Mouse (Mus musculus) heart, embryonic 14.5 days (tissue): ENCODE results near the gene Cfap97d2. TPM values are rescaled to one million over a fixed set of nuclear protein-coding genes. Genes with fewer than 3 reads are reported as not detected.
"Not testable (repeated sequence)": the region's sequence is repeated elsewhere in the genome, so short reads cannot be mapped to it uniquely, and the experiment has no call there.

ENCODE experiments used
- ATAC-seq: fragments of 200-750 bp; cut with Nextera tagmentation; 2 replicates; pipeline ENCODE4 v1.8.0; 2017; ENCODE audit warnings: low read depth, moderate TSS enrichment; ENCODE audit not compliant: insufficient number of reproducible peaks, insufficient read depth, low FRiP score
- H3K27ac ChIP-seq, 2 experiments: fragments of 200-500 bp in 1 of 2; fragments of 300-500 bp in 1 of 2; sonication (generic) in 1 of 2; replicated peaks in 1 of 2; 2 replicates each; pipeline ENCODE4 v1.5.1; 2012 to 2014; ENCODE audit warnings: low read depth in 2 of 2, low read length in 2 of 2, control low read depth in 1 of 2, mild to moderate bottlenecking in 1 of 2, mixed read lengths in 1 of 2; ENCODE audit not compliant: control insufficient read depth in 1 of 2, insufficient read depth in 1 of 2
- H3K27me3 ChIP-seq: fragments of 300-500 bp; sonication (generic); 2 replicates; pipeline ENCODE4 v1.6.1; 2014; ENCODE audit warnings: mild to moderate bottlenecking, low read length, control low read depth; ENCODE audit not compliant: control insufficient read depth, insufficient read depth
- H3K36me3 ChIP-seq: fragments of 300-500 bp; sonication (generic); 2 replicates; pipeline ENCODE4 v1.6.1; 2014; ENCODE audit warnings: mild to moderate bottlenecking, control low read depth, low read length, mixed read lengths; ENCODE audit not compliant: control insufficient read depth, insufficient read depth
- H3K4me1 ChIP-seq, 2 experiments: fragments of 200-500 bp in 1 of 2; fragments of 300-500 bp in 1 of 2; sonication (generic) in 1 of 2; 2 replicates each; pipeline ENCODE4 v1.6.1; 2012 to 2014; ENCODE audit warnings: low read length in 2 of 2, control low read depth in 1 of 2, mixed read lengths in 1 of 2; ENCODE audit not compliant: control insufficient read depth in 2 of 2, insufficient read depth in 2 of 2
- H3K4me2 ChIP-seq: fragments of 300-500 bp; sonication (generic); 2 replicates; pipeline ENCODE4 v1.6.1; 2014; ENCODE audit warnings: mild to moderate bottlenecking, low read length
- H3K4me3 ChIP-seq, 2 experiments: fragments of 200-500 bp in 1 of 2; fragments of 300-500 bp in 1 of 2; sonication (generic) in 1 of 2; 2 replicates each; pipeline ENCODE4 v1.5.1; 2012 to 2014; ENCODE audit warnings: low read length in 2 of 2, mild to moderate bottlenecking in 2 of 2, control low read depth in 1 of 2, low read depth in 1 of 2, moderate library complexity in 1 of 2; ENCODE audit not compliant: control insufficient read depth in 1 of 2, insufficient read depth in 1 of 2
- H3K9ac ChIP-seq: fragments of 300-500 bp; sonication (generic); 2 replicates; pipeline ENCODE4 v1.6.1; 2014; ENCODE audit warnings: mild to moderate bottlenecking, low read length
- H3K9me3 ChIP-seq: fragments of 300-500 bp; sonication (generic); 2 replicates; pipeline ENCODE4 v1.6.1; 2016; ENCODE audit warnings: low read length, control low read depth; ENCODE audit not compliant: control insufficient read depth
- WGBS: fragments of 180-500 bp; shearing (Covaris S2); extraction: QIAGEN DNeasy Blood & Tissue Kit; methylation state at CpG from one replicate; pipeline ENCODE4 v1.1.7; 2014; 5-methylcytosine and 5-hydroxymethylcytosine counted together
- polyA plus RNA-seq: library from polyadenylated mRNA; unstranded; fragments of >200 nt; fragmentation: Nextera tagmentation; extraction: Ambion mirVana; gene quantifications from 2 replicates; pipeline ENCODE4 v1.2.1, GENCODE M21; 2014

The Cfap97d2 gene
- polyA plus RNA-seq, 1 experiment from 2014 or later: not detected

GRCm38 (mm10) chr8:13746212-13746611 lies 40.5 kb downstream of the Cfap97d2 start:
- not testable (repeated sequence) for H3K4me1 ChIP-seq, H3K4me2 ChIP-seq, H3K27me3 ChIP-seq, H3K4me3 ChIP-seq, H3K27ac ChIP-seq, H3K36me3 ChIP-seq, H3K9ac ChIP-seq, H3K9me3 ChIP-seq, ATAC-seq
- 91% methylated on average over 5 of the region's 6 CpGs for WGBS

GRCm38 (mm10) chr8:13747626-13748025 lies 41.9 kb downstream of the Cfap97d2 start:
- Histone ChIP-seq H3K4me3 (no peak overlapping the region), H3K27me3 (no peaks in the 10 kb centered on the region), H3K9me3 (no peaks in the 10 kb centered on the region), H3K27ac (no peak overlapping the region), H3K4me1 (no peaks in the 10 kb centered on the region), H3K9ac (no peak overlapping the region), H3K4me2 (no peak overlapping the region), H3K36me3 (no peaks in the 10 kb centered on the region)
- ATAC-seq: no peak
- WGBS: 24% methylated on average over 3 of the region's 3 CpGs

GRCm38 (mm10) chr8:13753680-13754079 lies 48.0 kb downstream of the Cfap97d2 start:
- Histone ChIP-seq H3K4me3 (no peak overlapping the region), H3K9ac (no peak overlapping the region), H3K27ac (no peak overlapping the region), H3K4me1 (peaks cover 0 to 8% of the 10 kb centered on the region in 2 experiments; a peak in 3 of 4 replicates), H3K9me3 (no peaks in the 10 kb centered on the region), H3K36me3 (no peaks in the 10 kb centered on the region), H3K4me2 (no peak overlapping the region), H3K27me3 (no peaks in the 10 kb centered on the region)
- 33% methylated on average over 2 of the region's 2 CpGs for WGBS
- no peak for ATAC-seq

- Histone ChIP-seq H3K9me3 (no peaks in the 10 kb centered on the region), H3K4me2 (peak overlapping the region; percentile 84; the same call in 1 of the 2 replicates), H3K4me1 (peaks cover 2 to 17% of the 10 kb centered on the region in 2 experiments), H3K27ac (0 out of 4 replicates have a peak overlapping the region, but pooled peaks of 1 of the 2 experiments have one; percentile 88), H3K27me3 (no peaks in the 10 kb centered on the region), H3K4me3 (no peak overlapping the region), H3K9ac (no peak overlapping the region), H3K36me3 (peaks cover 16% of the 10 kb centered on the region)
- 59% methylated on average over 7 of the region's 7 CpGs for WGBS
- no peak for ATAC-seq
Observed at GRCm38 (mm10) chr8:13756480-13756879, 50.8 kb downstream of the Cfap97d2 start.

- H3K27ac ChIP-seq: peak within 1 kb of the TSS; percentile 66 to 88
- H3K4me1 ChIP-seq: peaks cover 2 to 17% of the 10 kb centered on the region in 2 experiments
- H3K4me3 ChIP-seq: peak within 1 kb of the TSS; percentile 91 to 96
- H3K9ac ChIP-seq: peak within 1 kb of the TSS; percentile 95
- H3K4me2 ChIP-seq: peak within 1 kb of the TSS; percentile 84
- peak; percentile 84 for ATAC-seq
- H3K27me3 ChIP-seq: no peaks in the 10 kb centered on the region
- H3K9me3 ChIP-seq: no peaks in the 10 kb centered on the region
- peaks cover 23% of the 10 kb centered on the region for H3K36me3 ChIP-seq
- WGBS: 8% methylated on average over 33 of the region's 40 CpGs
Observed at GRCm38 (mm10) chr8:13756982-13757804, 51.5 kb downstream of the Cfap97d2 start, which contains the start of gene Cdc16. Gene Cdc16 (plus strand): TSS chr8:13757676.

- ATAC-seq: peak; percentile 38; the same call in 1 of the 2 replicates
- no peaks in the 10 kb centered on the region for H3K9me3 ChIP-seq
Observed at GRCm38 (mm10) chr8:13757805-13758727, 52.4 kb downstream of the Cfap97d2 start.

GRCm38 (mm10) chr8:13769206-13769605 lies 63.5 kb downstream of the Cfap97d2 start:
- no peaks in the 10 kb centered on the region for H3K9me3 ChIP-seq
- H3K4me2 ChIP-seq: no peak overlapping the region
- no peaks in the 10 kb centered on the region for H3K27me3 ChIP-seq
- no peak for ATAC-seq
- H3K9ac ChIP-seq: no peak overlapping the region
- no peak overlapping the region for H3K4me3 ChIP-seq
- 88% methylated on average over 11 of the region's 11 CpGs for WGBS
- H3K36me3 ChIP-seq: peaks cover 98% of the 10 kb centered on the region
- no peaks in the 10 kb centered on the region for H3K4me1 ChIP-seq
- no peak overlapping the region for H3K27ac ChIP-seq

More at GRCm38 (mm10) chr8:13757805-13758727, 52.4 kb downstream of the Cfap97d2 start:
- Histone ChIP-seq H3K4me1 (peaks cover 2 to 17% of the 10 kb centered on the region in 2 experiments), H3K9ac (peak overlapping the region; percentile 95), H3K27ac (peak overlapping the region; percentile 66 to 88), H3K27me3 (no peaks in the 10 kb centered on the region), H3K4me2 (peak overlapping the region; percentile 84), H3K36me3 (peaks cover 32% of the 10 kb centered on the region), H3K4me3 (peak overlapping the region; percentile 91 to 96)
- under 1% methylated on average over 38 of the region's 38 CpGs for WGBS
